21 mouse cellular contexts compared by ENCODE assay signal in genomic region chr11:66371796-66372195, GRCm38 (mm10).
DNase-seq lines count a peak whose midpoint lies in the region; TF ChIP-seq lines count a peak whose summit lies in the region.
"Had no signal": no experiment of that assay in that cellular context is flagged by ENCODE, and none has a peak within 500 bp of the region (broad histone marks: within the 10 kb centered on the region; RNA-seq: fewer than 3 reads in every experiment).

No protein-coding gene starts in this region.

- peak overlapping the region; percentile 3; the same call in 1 of the 2 replicates for H3K27ac ChIP-seq in layer of hippocampus, adult 2 months
- H3K27ac ChIP-seq: embryonic facial prominence, embryonic 12.5 days; forebrain, embryonic 13.5 days; heart, adult 2 months; kidney, embryonic 15.5 days; liver, embryonic 15.5 days had no signal

- TF ChIP-seq CTCF in layer of hippocampus, adult 2 months (conservative IDR thresholded peaks at IDR 0.05): no peak

- no peak overlapping the region for H3K4me3 ChIP-seq in layer of hippocampus, adult 2 months
- H3K4me3 ChIP-seq: embryonic facial prominence, embryonic 12.5 days; erythroblast, embryonic 14.5 days; forebrain, embryonic 13.5 days; heart, adult 2 months; kidney, embryonic 15.5 days; liver, embryonic 15.5 days; megakaryocyte, embryonic 14.5 days had no signal

- DNase-seq in layer of hippocampus, adult 2 months (ENCODE audit: low spot score in 2 of 2): peak; percentile 11 to 33
- DNase-seq in layer of hippocampus, adult 9-10 months (ENCODE audit: low spot score): no peak
- peak; percentile 62 to 73 for DNase-seq in right cerebral cortex, adult 2 months (ENCODE audit: low spot score in 2 of 2)
- no peak for DNase-seq in right cerebral cortex, postnatal 25 days
- DNase-seq in left cerebral cortex, adult 18-20 months (ENCODE audit: low spot score in 2 of 2): peak; percentile 32 to 58
- peak; percentile 77 for DNase-seq in telencephalon, adult 2 months (ENCODE audit: low read depth, low spot score)
- no peak for DNase-seq in urinary bladder, postnatal 36 days (ENCODE audit: low spot score in 2 of 2)
- DNase-seq: cerebellum, adult 9-10 months; gastrocnemius, postnatal 10 days; heart, adult 2 months; heart, postnatal 4 days; kidney, postnatal 4 days; layer of hippocampus, postnatal 36 days; lung, postnatal 14 days; thymus, postnatal 14 days had no signal

Comparison
In these comparisons a context has a peak if more than half of its experiments do, and no peak if none do; other contexts are left out.
1. DNase-seq: peak in layer of hippocampus, adult 2 months (2 of 2), right cerebral cortex, adult 2 months (2 of 2), left cerebral cortex, adult 18-20 months (2 of 2) and telencephalon, adult 2 months (single experiment); none in layer of hippocampus, adult 9-10 months (single experiment), right cerebral cortex, postnatal 25 days (single experiment) and urinary bladder, postnatal 36 days (0 of 2).